Mouse (Mus musculus) erythroblast, embryonic 14.5 days (primary cell): ENCODE results near the gene Obox2.
"Not testable (repeated sequence)": the region's sequence is repeated elsewhere in the genome, so short reads cannot be mapped to it uniquely, and the experiment has no call there.

Experiments
- GATA1 ChIP-seq: IDR thresholded peaks from 2 replicates; pipeline ENCODE4 v1.6.1; 2012; ENCODE audit warnings: low read length, inconsistent platforms, mixed read lengths
- TAL1 ChIP-seq: IDR thresholded peaks from 3 replicates; pipeline ENCODE4 v1.6.1; 2012; ENCODE audit warnings: low read length, inconsistent platforms, mixed read lengths

- not testable (repeated sequence) for TF ChIP-seq GATA1, TAL1
Observed at GRCm38 (mm10) chr7:15388421-15388998, at the start of gene Obox2, which contains the start of gene Obox1.
